Mouse (Mus musculus): ENCODE measurements around the gene Gm3854. TPM values are rescaled to one million over a fixed set of nuclear protein-coding genes. Genes with fewer than 3 reads are reported as not detected.
"Not testable (repeated sequence)": the region's sequence is repeated elsewhere in the genome, so short reads cannot be mapped to it uniquely, and the experiment has no call there.

Gene Gm3854
- polyA plus RNA-seq (2016; fragmentation: Nextera tagmentation; extraction: Ambion mirVana) = 4.5 and 4.8 TPM in 2 replicates

DNA sequence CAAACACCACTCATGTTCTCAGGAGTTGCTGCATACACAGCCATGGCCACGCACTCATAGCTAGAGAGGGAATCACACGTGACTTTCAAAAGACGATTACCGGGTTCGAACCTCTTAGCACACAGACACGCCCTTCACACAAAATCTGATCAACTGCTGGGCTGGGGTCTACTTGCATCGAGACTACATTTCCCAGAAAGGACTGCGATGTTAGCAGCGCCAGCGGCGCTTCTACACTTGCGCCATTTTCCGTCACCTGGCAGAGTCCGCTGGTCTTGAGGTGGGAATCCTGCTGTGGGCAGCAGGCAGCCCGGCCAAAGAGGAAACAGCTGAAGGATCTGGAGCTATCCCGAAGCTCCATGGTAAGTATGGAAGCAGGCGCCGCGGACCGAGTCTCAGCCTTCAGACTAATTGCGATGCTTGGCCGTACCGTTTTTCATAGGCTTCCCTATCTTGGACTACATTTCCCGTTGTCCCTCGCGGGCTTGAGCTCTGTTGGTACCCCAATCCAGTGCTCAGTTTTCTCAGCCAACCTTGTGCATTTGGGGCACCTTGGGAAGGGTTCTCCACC is at the start of gene Gm3854:
Gm3854 (plus strand) TSS at position 259 of the 571 bp plus-strand sequence.
- Histone ChIP-seq H3K4me3 (peak within 1 kb of the TSS; percentile 66), H3K36me3 (no peaks in the 10 kb centered on the region)
- under 1% methylated on average over 26 of the region's 26 CpGs for WGBS

DNA sequence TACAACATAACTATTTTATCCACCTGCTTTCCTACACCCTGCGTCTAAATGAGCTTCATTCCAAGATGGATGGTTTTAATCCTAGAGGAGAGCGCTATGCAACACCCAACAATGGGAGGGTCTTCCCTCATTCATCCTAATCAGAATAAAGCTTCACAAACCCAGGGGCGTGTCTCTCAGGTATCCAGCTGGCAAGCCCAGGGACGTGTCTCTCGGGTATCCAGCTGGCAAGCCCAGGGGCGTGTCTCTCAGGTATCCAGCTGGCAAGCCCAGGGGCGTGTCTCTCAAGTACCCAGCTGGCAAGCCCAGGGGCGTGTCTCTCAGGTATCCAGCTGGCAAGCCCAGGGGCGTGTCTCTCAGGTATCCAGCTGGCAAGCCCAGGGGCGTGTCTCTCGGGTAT is 42.8 kb upstream of the Gm3854 start:
- H3K27me3 ChIP-seq; H3K9me3 ChIP-seq; H3K4me3 ChIP-seq; ATAC-seq (ENCODE audit: low FRiP score, low read depth); H3K9ac ChIP-seq (replicated peaks); H3K27ac ChIP-seq (replicated peaks); H3K4me1 ChIP-seq; H3K4me2 ChIP-seq (replicated peaks): not testable (repeated sequence)
- H3K36me3 ChIP-seq = peaks cover 64% of the 10 kb centered on the region
- WGBS = 85% methylated on average over 11 of the region's 11 CpGs

More for the DNA sequence above, at the start of gene Gm3854:
- Histone ChIP-seq H3K4me1 (no peaks in the 10 kb centered on the region), H3K27me3 (no peaks in the 10 kb centered on the region), H3K9me3 (no peaks in the 10 kb centered on the region), H3K9ac (replicated peaks) (peak within 1 kb of the TSS; percentile 59; the same call in 1 of the 2 replicates), H3K4me2 (replicated peaks) (peak within 1 kb of the TSS; percentile 47), H3K27ac (replicated peaks) (peak within 1 kb of the TSS; percentile 58)
- peak; percentile 91 for ATAC-seq (ENCODE audit: low FRiP score, low read depth)

DNA sequence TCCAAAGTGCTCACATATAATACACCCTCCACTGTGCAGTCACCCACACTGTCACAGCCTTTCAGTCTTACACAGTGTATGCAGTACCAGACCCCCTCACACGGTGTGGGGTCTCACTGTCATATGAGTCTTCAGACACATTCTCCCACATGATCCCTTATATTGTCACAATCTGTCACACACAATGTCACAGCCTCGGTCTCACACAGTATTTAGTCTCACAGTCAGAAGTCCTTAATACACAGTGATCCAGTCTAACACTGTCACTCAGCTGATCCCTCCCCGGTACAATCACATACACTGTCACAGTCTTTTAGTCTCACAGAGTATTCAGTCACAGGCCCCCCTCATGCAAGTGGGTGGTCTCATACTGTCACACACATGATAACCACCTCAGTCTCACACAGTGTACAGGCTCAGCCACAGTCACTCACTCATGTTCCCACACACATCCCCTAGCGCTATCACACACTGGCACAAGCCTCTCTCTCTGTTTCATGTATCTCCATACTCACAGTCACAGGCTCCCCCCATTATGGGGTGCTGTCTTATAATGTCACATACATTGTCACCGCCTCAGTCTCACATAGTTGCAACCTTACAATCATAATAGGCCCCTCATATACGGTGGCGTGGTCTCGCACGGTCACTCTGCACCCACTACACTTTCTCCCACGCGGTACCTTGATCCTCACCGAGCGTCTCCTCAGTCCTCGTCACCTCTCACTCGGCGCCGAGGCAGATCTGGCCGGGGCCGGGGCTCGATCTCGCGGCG is 12.9 kb upstream of the Gm3854 start:
- Histone ChIP-seq H3K27me3 (no peaks in the 10 kb centered on the region), H3K9me3 (no peaks in the 10 kb centered on the region), H3K9ac (replicated peaks) (peak overlapping the region; percentile 60), H3K4me1 (peaks cover 11% of the 10 kb centered on the region), H3K4me2 (replicated peaks) (peak overlapping the region; percentile 53), H3K4me3 (peak overlapping the region; percentile 45), H3K27ac (replicated peaks) (peak overlapping the region; percentile 82), H3K36me3 (no peaks in the 10 kb centered on the region)
- 17% methylated on average over 23 of the region's 23 CpGs for WGBS
- peak; percentile 82 for ATAC-seq (ENCODE audit: low FRiP score, low read depth)

DNA sequence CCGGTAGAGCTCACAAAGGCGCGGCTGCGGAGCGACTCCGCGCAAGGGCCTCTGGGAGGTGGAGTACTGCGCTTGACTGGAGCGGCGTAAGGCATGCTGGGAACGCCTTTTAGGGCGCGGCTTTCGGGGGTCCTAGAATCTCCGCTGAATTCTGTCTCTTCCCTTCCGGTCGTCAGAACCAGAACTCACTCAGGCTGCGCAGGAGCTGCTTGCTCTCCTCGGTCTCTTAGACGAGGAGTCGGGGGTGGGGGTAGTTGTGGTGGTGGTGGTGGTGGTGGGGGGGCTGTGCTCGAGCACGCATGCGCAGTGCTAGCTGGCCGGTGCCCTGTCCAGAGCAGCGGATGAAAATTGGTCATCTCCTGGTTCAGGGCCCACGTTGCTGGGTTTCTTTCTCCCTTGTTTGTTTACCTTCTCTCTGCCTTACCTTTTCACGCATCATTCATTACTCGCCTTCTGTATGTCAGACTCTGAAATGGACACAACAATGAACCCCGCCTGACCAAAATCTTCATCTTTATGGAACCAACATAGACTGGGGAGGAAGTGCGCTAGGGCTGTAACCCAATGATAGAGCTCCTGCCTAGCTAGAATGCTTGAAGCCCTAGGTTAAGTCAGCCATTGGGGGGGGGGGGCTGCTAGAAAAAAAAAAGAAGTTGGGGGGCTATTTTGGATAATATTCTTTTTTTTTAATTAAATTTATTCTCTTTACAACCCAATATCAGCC is 12.2 kb upstream of the Gm3854 start, which contains the start of gene Zfp583:
Zfp583 (minus strand) TSS at position 53 of the 724 bp plus-strand sequence.
- 6% methylated on average over 31 of the region's 31 CpGs for WGBS
- Histone ChIP-seq H3K36me3 (no peaks in the 10 kb centered on the region), H3K27me3 (no peaks in the 10 kb centered on the region), H3K4me1 (peaks cover 11% of the 10 kb centered on the region), H3K9me3 (no peaks in the 10 kb centered on the region), H3K9ac (replicated peaks) (peak within 1 kb of the TSS; percentile 60), H3K27ac (replicated peaks) (peak within 1 kb of the TSS; percentile 82), H3K4me2 (replicated peaks) (peak within 1 kb of the TSS; percentile 53), H3K4me3 (peak within 1 kb of the TSS; percentile 45)
- ATAC-seq (ENCODE audit: low FRiP score, low read depth) = peak; percentile 92

DNA sequence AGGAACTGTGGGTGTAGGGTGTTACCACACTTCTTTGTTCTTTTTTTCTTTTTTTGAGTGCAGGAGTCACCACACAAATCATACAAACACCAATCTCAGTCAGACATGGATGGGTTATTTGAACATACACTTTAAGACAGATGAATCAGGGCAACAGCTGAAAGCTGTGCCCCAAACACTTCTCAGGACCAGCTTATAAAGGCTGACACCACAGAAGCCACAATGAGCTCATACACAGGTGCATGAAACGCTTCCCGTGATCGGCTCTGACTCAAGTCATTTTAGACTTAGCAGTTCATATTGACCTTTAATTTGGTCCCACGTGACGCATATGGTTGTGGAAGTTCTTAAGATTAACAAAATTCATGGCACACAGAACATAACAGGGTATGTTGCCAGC is 3.7 kb upstream of the Gm3854 start:
- Histone ChIP-seq H3K4me1 (no peaks in the 10 kb centered on the region), H3K9ac (replicated peaks) (no peak overlapping the region), H3K4me2 (replicated peaks) (no peak overlapping the region), H3K36me3 (no peaks in the 10 kb centered on the region), H3K4me3 (no peak overlapping the region), H3K27me3 (0 out of 2 replicates have a peak, but pooled peaks cover 4% of the 10 kb centered on the region), H3K9me3 (no peaks in the 10 kb centered on the region), H3K27ac (replicated peaks) (no peak overlapping the region)
- WGBS = 90% methylated on average over 5 of the region's 5 CpGs
- no peak for ATAC-seq (ENCODE audit: low FRiP score, low read depth)

DNA sequence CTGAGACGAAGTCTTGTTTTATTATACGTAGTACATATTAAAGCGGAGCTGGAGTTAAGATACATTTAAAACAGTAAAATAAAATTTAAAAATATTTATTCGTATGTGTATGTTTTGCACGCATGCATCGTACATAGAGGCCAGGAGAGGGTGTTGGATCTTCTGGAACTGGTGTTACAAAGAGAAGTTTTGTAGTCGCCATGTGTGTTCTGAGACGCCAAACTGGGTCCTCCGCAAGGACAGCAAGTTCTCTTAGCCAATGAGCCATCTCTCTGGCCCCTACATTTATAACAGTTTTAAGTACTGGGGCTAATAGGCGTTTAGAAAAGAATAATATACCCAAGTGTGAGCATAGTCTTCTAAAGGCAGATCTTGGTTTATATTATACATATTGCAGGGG is 565 bp downstream of the Gm3854 start:
- H3K27me3 ChIP-seq = no peaks in the 10 kb centered on the region
- no peaks in the 10 kb centered on the region for H3K9me3 ChIP-seq
- H3K4me3 ChIP-seq = peak overlapping the region; percentile 66
- H3K27ac ChIP-seq (replicated peaks) = no peak overlapping the region
- 0 out of 2 replicates have a peak overlapping the region, but pooled peaks have one; percentile 59 for H3K9ac ChIP-seq (replicated peaks)
- H3K36me3 ChIP-seq = no peaks in the 10 kb centered on the region
- no peaks in the 10 kb centered on the region for H3K4me1 ChIP-seq
- peak; percentile 53 for ATAC-seq (ENCODE audit: low FRiP score, low read depth)
- H3K4me2 ChIP-seq (replicated peaks) = peak overlapping the region; percentile 47
- 29% methylated on average over 10 of the region's 10 CpGs for WGBS

DNA sequence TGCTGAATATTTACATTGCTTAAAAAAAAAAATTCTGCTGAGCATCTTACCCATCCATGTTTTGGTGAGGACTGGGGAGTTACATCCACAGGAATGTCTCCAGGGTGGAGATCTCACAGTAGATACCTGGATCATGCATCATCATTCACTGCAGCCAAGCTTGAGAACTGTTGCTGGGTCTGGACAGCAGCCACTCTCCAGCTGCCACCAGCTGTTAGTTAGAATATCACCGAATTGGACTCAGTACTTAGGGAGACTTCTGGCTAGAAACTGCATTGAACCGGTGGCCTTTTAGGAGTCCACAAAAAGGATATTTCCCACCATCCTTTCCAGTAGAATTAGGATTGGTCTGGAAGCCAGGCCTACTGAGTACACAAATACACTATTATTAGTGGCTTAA is 14.6 kb downstream of the Gm3854 start:
- no peak for ATAC-seq (ENCODE audit: low FRiP score, low read depth)
- H3K9me3 ChIP-seq = no peaks in the 10 kb centered on the region

DNA sequence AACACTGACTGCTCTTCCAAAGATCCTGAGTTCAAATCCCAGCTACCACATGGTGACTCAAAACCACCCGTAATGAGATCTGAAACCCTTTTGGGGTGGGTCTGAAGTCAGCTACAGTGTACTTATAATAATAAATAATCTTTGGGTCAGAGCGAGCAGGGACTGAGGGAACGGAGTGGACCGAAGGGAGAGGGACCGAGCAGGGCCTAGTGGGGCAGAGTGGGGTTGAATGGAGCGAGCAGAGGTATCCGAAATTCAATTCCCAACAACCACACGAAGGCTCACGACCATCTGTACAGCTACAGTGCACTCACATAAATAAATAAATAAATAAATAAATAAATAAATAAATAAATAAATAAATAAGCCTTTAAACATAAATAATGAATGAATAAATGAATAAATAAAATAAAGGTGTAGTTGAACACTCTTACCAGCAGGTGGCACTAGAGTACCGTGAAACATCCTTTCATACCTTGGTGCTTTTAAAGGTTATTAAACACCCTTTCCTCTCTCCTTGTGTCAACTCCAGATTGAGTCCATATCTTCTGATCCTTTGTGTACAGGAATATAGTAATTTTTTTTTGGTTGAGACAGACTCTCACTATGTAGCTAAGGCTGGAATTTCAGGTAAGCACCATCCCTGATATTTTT is 15.5 kb downstream of the Gm3854 start:
- H3K9ac ChIP-seq (replicated peaks) = no peak overlapping the region
- H3K9me3 ChIP-seq = no peaks in the 10 kb centered on the region
- peaks cover 10% of the 10 kb centered on the region for H3K4me1 ChIP-seq
- ATAC-seq (ENCODE audit: low FRiP score, low read depth) = no peak
- WGBS = 55% methylated on average over 10 of the region's 10 CpGs
- H3K4me3 ChIP-seq = no peak overlapping the region
- no peak overlapping the region for H3K4me2 ChIP-seq (replicated peaks)
- peaks cover 8% of the 10 kb centered on the region for H3K36me3 ChIP-seq
- H3K27ac ChIP-seq (replicated peaks) = no peak overlapping the region
- no peaks in the 10 kb centered on the region for H3K27me3 ChIP-seq

More for the DNA sequence above, 14.6 kb downstream of the Gm3854 start:
- peaks cover 17% of the 10 kb centered on the region for H3K36me3 ChIP-seq
- H3K9ac ChIP-seq (replicated peaks) = no peak overlapping the region
- no peak overlapping the region for H3K4me3 ChIP-seq
- no peak overlapping the region for H3K27ac ChIP-seq (replicated peaks)
- H3K27me3 ChIP-seq = no peaks in the 10 kb centered on the region
- peaks cover 4% of the 10 kb centered on the region; the same call in 1 of the 2 replicates for H3K4me1 ChIP-seq
- WGBS = 73% methylated on average over 2 of the region's 2 CpGs
- H3K4me2 ChIP-seq (replicated peaks) = no peak overlapping the region

DNA sequence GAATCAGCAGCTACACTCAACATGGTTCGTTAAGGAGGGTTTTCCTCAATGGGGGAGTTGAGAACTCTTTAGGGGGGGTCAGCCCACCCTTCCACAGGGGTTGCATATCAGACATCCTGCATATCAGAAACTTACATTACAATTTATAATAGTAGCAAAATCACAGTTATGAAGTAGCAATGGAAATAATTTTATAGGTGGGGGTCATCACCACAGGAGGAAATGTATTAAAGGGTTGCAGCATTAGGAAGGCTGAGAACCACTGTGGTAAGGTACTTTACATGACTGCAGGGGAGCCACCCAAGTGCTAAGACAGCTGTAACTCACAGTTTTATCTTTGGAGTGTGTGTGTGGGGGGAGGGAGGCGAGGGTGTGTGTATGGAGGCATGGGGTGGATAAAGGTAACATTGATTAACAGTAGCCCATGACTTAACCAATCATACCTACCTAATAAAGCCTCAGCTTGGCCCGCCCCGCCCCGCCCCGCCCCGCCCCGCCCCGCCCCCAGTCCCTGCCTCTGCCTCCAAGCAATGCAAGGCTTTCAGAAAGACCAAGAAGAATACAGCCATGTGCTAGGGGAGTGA is 17.0 kb downstream of the Gm3854 start:
- Histone ChIP-seq H3K4me2 (replicated peaks) (no peak overlapping the region), H3K9me3 (no peaks in the 10 kb centered on the region), H3K27me3 (no peaks in the 10 kb centered on the region), H3K4me3 (no peak overlapping the region), H3K27ac (replicated peaks) (no peak overlapping the region), H3K36me3 (no peaks in the 10 kb centered on the region), H3K9ac (replicated peaks) (no peak overlapping the region), H3K4me1 (peaks cover 13% of the 10 kb centered on the region)
- ATAC-seq (ENCODE audit: low FRiP score, low read depth) = no peak
- 9% methylated on average over 9 of the region's 9 CpGs for WGBS

DNA sequence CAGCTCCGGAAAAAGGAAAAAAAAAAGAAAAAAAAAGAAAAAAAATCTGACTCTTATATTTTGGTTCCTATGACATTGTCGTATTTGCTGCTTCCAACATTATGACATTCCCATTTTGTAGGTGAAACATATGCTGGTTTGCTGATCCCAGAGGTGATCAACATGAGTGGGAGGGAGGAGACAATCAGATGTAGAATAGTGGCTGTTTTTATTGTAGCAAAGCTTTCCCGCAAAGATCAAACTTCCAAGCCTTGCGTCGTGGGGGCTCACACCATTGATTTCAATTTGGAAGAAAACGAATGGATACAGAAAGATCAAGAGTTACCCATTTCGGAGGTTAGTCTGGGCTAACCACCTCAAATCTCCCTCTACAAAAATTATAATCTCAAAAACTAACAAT is 18.2 kb downstream of the Gm3854 start:
- Histone ChIP-seq H3K4me3 (peak overlapping the region; percentile 52), H3K4me2 (replicated peaks) (peak overlapping the region; percentile 71), H3K27me3 (no peaks in the 10 kb centered on the region), H3K9me3 (no peaks in the 10 kb centered on the region), H3K9ac (replicated peaks) (peak overlapping the region; percentile 55), H3K27ac (replicated peaks) (peak overlapping the region; percentile 94), H3K36me3 (no peaks in the 10 kb centered on the region), H3K4me1 (peaks cover 13% of the 10 kb centered on the region)
- WGBS = 21% methylated on average over 7 of the region's 7 CpGs
- ATAC-seq (ENCODE audit: low FRiP score, low read depth) = no peak

DNA sequence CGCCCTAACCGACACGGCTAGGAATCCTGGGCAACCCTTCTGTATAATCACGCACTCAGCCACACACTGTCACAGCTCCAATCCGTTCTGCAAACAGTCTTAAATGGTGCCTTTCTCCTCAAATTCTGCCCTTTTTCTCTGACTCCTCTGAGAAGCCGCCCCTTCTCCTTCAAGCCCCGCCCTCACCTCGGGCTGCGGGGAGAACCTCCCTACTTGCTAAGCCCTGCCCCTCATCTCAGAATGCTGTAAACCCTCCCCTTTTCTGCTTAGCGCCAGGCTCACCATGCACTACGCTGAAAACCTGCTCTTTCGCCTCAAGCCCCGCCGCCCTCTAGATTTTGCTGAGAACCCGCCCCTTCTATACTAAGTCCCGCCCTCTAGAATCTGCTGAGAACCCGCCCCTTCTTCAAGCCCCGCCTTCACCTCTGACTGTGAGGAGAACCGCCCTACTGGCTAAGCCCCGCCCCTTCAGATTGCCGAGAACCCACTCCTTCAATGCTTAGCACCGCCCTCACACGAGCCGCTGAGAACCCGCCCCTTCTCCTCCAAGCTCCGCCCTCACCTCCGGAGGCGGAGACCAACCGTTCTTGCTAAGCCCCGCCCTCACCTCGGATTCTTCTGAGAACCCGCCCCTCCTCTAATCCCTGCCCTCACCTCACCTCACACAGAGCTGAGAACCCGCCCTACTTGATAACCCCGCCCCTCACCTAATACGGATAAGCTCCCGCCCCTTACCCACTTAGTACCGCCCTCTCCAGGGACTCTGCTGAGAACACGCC is 18.9 kb downstream of the Gm3854 start:
- WGBS = 1% methylated on average over 38 of the region's 38 CpGs
- peak overlapping the region; percentile 52 for H3K4me3 ChIP-seq
- ATAC-seq (ENCODE audit: low FRiP score, low read depth) = peak; percentile 92
- peaks cover 13% of the 10 kb centered on the region for H3K4me1 ChIP-seq
- no peaks in the 10 kb centered on the region for H3K9me3 ChIP-seq
- H3K27me3 ChIP-seq = no peaks in the 10 kb centered on the region
- peak overlapping the region; percentile 71 for H3K4me2 ChIP-seq (replicated peaks)
- peak overlapping the region; percentile 55 for H3K9ac ChIP-seq (replicated peaks)
- peak overlapping the region; percentile 94 for H3K27ac ChIP-seq (replicated peaks)
- no peaks in the 10 kb centered on the region for H3K36me3 ChIP-seq

Measured in midbrain, embryonic 12.5 days (tissue).